Mouse (Mus musculus) adrenal gland, adult 18-20 months (tissue): Measurements from ENCODE around the gene Clec4f. TPM values are rescaled to one million over a fixed set of nuclear protein-coding genes. Genes with fewer than 3 reads are reported as not detected.
A peak's percentile ranks its signal among the peaks of the same experiment; 100 is the strongest.

Source experiments
- DNase-seq, 2 experiments: peaks; one replicate each; pipeline ENCODE4 v3.0.0; 2021 to 2022; ENCODE audit warnings: low spot score in 2 of 2
- long read RNA-seq, 2 experiments: library from polyadenylated mRNA; stranded (forward); transcript quantifications; one replicate each; pipeline ENCODE4 v2.0.0; 2021
- total RNA-seq, 2 experiments: library from RNA; stranded (reverse); gene quantifications; 1 replicate in 1 of 2; 2 replicates in 1 of 2; pipeline ENCODE4 v1.2.3; 2021

Gene Clec4f
- total RNA-seq = not detected
- long read RNA-seq, experiment 1 = 0 reads
- long read RNA-seq, experiment 2, partial matches to known transcripts = 1 of 1 reads
- long read RNA-seq, experiment 2, other reads (novel, unspliced or antisense) = 0 of 1 reads

DNA sequence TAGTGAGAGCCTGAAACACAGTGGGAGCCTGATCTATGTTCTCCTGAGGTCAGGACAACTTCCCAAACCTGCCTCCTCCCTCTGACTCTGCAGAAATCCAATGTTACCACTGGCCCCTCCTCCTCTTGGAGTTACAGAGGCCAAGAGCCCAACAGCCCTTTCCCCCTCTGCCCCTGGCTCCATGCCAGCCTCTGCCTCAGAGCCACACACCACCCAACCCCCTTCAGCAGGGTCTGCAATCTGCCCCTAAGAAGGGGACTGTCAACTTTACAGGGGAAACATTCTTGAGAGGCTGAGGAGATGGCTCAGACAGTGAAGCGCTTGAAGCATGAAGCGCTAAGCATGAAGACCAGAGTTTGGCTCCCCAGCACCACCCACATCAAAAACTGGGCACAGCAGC is at the start of gene Clec4f:
Gene Clec4f, minus strand, starts transcription at position 101 of the 400 bp plus-strand sequence.
- DNase-seq = no peak

DNA sequence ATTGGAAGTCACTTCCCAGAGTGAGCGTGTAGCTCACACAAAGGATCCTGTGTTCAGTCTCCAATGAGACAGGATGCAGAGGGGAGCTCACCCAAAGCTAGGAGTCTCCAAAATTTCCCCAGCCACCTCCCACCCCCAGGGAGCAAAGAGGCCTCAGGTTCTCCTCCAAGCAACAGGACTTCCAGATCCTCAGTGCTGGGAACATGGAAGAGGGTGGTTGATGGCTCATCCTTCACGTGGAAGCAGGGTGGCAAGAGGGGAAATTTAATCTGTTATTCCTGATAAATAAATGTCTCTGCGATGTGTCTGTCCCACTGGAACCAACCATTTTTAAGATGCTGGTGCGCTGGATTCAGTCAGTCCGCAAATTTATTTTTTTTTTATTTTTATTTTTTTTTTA is 48.7 kb upstream of the Clec4f start:
- no peak for DNase-seq

GRCm38 (mm10) chr6:83704294-83704693 is 48.3 kb upstream of the Clec4f start:
- no peak for DNase-seq

- DNase-seq = no peak
Observed at GRCm38 (mm10) chr6:83703722-83704078, 47.7 kb upstream of the Clec4f start.

DNA sequence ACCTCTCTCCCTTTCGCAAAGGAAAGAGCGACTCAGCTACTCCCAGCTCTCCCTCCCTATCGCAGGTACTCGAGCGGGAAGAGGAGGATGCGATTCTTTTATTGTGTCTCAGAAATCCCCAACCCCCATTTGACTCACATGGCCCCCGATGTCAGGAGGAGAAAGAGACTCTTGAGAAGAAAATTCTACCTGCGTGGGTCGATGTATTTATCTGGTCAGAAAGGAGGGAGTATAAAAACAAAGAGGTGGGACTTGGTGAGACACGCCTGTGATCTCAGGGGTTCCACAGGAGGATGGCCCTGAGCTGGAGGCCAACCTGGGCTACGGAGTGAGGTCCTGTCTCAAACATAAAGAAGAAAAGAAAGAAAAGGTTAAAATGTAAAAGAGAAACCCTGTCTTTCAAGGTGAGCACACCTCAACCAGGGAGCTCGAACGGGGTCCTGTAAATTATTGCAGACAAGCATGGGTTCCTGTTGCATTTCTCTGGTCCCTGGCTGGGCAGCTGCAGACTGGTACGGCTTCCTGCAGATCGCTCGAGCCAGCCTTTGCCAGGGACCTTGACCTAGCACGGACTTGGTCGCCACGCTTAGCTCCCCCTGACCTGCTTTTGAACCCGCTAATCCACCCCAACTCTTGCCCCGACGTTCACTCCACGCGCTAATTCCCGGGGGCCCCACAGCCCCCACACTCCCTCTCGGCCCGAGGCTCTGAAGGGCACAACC is 47.2 kb upstream of the Clec4f start:
- no peak for DNase-seq

- no peak for DNase-seq
Observed at GRCm38 (mm10) chr6:83702146-83702999, 46.4 kb upstream of the Clec4f start.

GRCm38 (mm10) chr6:83701001-83701400 is 45.0 kb upstream of the Clec4f start:
- no peak for DNase-seq

DNA sequence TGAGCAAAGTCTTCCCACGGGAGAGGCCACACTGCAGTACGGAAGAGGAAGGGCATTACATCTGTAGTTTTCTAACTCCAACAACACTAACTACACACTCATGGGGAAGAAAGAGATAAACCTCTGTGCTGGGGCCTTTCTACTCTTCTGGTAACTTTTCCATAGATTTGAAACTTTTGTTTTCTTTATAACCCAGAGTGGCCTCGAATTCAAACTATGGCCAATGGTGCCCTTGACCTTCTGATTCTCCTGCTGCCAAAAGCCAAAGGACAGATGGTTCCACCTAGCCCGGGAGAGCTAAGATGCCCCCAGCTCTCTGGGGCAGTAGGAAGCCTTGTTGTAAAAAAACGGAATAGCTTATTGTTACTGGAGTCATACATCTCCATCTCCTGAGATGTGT is 44.0 kb upstream of the Clec4f start:
- DNase-seq = no peak

GRCm38 (mm10) chr6:83697932-83698331 is 41.9 kb upstream of the Clec4f start:
- no peak for DNase-seq

- DNase-seq = no peak
Observed at GRCm38 (mm10) chr6:83696684-83697083, 40.7 kb upstream of the Clec4f start.

DNA sequence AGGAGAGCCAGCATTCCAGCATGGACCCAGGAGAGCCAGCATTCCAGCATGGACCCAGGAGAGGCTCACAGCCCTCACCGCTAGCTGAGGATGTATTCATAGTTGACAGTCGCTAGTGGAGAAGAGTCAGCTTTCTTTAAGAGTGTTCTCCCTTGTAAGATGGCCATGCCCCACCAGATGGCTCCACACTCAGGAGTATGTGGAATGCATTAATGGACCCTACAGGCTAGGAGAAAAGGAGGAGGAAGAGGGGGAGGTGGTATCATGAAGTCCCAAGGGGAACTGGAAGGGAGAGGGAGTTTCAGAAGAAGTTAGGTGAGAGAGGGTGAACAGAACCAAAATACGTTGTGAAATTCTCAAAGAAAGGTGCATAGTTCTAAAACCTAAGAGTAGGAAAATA is 39.7 kb upstream of the Clec4f start:
- DNase-seq = no peak

GRCm38 (mm10) chr6:83693835-83694234 is 37.8 kb upstream of the Clec4f start:
- DNase-seq = peak in 1 of 2 experiments; percentile 48

GRCm38 (mm10) chr6:83692962-83693361 is 37.0 kb upstream of the Clec4f start:
- DNase-seq = no peak

- DNase-seq = no peak
Observed at GRCm38 (mm10) chr6:83690936-83691335, 34.9 kb upstream of the Clec4f start.

DNA sequence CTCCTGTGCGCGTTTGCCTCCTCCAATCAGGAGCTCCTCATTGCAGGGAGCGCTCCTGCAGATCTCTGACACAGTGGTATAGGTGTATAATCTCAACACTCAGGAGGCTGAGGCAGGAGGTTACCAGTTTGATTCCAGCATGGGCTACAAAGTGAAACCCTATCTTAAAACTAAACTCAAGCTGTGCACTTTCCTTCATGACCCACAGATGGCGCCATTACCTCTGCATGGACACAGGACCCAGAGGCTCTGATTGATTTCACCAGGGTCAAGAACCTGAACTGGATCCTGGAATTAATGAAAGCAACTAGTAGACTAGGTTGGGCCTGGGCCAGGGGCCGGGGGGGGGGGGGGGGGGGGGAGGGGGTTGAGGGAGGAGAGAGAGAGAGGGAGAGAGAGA is 34.3 kb upstream of the Clec4f start:
- DNase-seq = peak; percentile 40 to 41

DNA sequence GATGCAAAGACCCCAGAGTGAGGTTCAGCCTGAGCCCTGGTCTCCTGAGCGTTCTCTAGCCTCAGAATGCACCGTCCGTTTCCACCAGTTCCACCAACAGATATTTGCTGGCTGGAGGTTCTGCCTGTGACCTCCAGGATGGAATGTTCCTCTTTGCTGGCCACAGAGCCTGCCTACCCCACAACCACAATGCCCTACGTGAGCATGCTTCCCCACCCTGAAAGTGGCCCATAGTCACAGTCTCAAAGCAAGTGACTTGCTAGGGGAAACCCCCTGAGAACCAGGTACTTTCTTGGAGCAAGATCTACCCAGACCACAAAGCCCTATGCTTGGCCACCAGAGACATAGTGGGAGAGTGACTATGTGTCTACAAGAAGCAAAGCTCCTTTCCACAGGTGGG is 33.4 kb upstream of the Clec4f start:
- no peak for DNase-seq

- DNase-seq = no peak
Observed at GRCm38 (mm10) chr6:83677757-83678156, 21.8 kb upstream of the Clec4f start, which contains the start of gene Cd207. TSS of gene Cd207 (minus strand) at chr6:83677857.

- DNase-seq = peak; percentile 60 to 74
Observed at GRCm38 (mm10) chr6:83673395-83673794, 17.4 kb upstream of the Clec4f start.

DNA sequence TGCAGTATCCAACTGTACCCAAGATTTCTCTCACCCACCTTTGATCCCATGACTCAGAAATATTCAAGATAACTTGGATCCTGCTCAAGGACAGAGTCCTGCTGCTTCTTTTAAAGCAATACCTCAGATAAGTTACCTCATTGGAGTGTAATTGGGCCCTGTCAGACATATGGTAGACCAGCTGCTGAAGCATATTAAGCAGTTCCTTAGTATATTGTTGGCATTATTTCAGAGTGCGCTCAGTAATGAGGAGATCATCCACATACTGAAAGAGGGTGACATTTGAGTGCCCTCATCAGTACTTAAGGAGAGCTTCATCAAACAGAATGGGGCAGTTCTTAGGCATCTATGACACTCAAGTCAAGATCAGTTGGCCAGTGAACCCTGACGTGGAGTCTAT is 9.0 kb upstream of the Clec4f start:
- no peak for DNase-seq

DNA sequence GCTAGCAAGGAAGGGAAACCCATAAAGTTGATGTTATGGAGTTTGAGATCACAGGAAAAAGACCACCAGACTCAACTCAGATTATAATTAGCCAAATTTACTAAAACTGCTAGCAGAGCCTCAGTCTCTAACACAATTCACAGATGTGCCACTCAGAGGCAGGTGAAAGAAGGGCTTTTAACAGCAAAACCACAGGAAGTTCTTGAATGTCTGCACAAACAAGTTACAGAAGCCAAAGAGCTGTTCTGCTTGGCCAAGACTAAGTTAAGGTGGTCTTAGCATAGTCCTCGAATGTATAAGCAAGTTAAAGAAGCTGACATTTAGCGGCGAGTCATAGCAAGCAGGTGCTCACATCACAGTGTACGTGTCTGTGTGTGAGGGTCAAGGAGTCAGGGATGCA is 4.8 kb upstream of the Clec4f start:
- no peak for DNase-seq

- no peak for DNase-seq
Observed at GRCm38 (mm10) chr6:83646715-83647114, 9.3 kb downstream of the Clec4f start.

DNA sequence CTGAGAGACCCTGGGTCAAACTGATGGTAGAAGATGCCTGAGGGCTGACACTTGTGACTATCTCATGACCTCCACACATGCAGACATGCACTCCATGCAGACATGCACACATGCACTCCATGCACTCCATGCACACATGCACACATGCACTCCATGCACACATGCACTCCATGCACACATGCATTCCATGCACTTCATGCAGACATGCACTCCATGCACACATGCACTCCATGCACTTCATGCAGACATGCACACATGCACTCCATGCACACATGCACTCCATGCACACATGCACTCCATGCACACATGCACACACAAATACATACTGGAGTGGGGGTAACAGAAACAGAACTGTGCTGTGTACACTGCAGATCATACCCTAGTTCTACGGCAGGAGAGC is 20.7 kb downstream of the Clec4f start:
- no peak for DNase-seq
